Mouse (Mus musculus): ENCODE results near the gene Cdkn2d.
"Not testable (repeated sequence)": the region's sequence is repeated elsewhere in the genome, so short reads cannot be mapped to it uniquely, and the experiment has no call there.

Cdkn2d gene

DNA sequence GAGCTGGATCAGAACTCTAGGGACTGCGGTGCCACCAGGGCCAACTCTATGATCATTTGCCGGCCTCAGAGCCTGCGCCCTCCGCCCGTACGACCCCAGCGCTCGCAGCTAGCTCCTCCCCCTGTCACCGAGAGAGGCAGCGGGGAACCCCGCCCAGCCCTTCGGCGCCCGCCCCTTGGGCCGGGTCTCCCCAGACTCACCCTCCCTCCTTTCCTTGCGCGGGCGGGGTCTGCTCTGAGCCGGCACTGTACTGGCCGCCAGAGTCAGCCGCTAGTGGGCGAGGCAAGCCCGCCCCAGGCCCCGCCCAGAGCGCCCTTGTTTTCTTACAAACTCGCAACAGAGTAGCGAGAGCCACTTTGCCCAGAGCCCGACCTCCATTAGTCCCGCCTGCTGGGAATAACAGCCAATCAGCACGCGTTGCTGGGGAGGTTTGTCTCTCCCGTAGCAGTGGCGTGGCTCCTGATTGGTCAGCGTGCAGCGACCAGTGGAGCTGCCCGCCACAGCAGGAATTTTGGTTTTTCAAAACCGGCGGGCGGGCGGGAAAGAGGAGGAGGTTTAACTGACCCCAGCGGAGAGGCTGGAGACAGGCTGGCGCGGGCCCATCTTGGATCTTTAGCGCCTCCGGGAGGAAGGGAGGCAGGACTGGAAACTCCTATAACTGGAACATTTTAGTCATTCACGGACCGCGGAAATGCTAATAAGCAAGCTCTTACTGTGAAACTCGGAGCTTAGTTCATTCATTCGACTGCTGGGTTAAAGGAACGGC is at the start of gene Cdkn2d:
Cdkn2d (minus strand) TSS at position 386 of the 766 bp plus-strand sequence.
- peak; percentile 100 for DNase-seq (ENCODE audit: low read depth, low spot score)

DNA sequence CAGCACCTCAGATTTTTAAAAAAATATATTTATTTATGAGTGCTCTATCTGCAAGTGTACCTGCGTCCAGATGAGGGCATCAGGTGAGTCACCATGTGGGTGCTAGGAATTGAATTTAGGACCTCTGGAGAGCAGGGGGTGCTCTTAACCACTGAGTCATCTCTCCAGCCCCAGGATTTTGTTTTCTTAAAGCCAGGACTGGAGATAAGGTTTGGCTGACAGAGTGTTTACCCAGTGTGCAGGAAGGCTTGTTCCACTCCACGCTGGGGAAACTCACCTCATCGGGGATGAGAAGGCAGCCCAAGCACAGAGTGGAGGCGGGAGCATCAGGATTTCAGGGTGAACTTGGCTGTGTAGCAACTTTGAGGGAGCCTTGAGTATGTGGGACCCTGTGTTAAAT is 49.2 kb upstream of the Cdkn2d start:
- no peak for DNase-seq (ENCODE audit: low read depth, low spot score)

DNA sequence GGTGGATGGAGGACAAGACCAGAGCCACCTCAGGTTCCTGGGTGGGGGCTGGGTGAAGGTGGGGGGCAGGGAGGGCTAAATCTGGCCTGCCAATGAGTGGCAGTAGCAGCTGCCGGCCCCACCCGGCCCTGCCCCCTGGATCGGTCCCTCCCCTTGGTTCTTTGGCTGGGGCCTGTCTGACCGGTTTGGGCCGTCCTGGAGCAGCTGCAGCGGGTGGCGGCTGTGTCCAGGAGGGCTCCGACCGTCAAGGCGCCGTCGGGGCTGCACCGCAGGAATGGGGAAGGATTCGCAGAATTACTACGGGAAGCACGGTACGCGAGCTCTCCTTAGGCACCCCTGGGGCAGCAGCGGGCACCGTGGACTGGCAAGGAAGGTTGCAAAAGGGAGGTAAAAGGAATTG is 46.4 kb upstream of the Cdkn2d start:
- DNase-seq (ENCODE audit: low read depth, low spot score), result no peak

GRCm38 (mm10) chr9:21336491-21336890 is 45.3 kb upstream of the Cdkn2d start:
- DNase-seq (ENCODE audit: low read depth, low spot score), result no peak

GRCm38 (mm10) chr9:21335391-21335790 is 44.2 kb upstream of the Cdkn2d start:
- DNase-seq (ENCODE audit: low read depth, low spot score), result no peak

DNA sequence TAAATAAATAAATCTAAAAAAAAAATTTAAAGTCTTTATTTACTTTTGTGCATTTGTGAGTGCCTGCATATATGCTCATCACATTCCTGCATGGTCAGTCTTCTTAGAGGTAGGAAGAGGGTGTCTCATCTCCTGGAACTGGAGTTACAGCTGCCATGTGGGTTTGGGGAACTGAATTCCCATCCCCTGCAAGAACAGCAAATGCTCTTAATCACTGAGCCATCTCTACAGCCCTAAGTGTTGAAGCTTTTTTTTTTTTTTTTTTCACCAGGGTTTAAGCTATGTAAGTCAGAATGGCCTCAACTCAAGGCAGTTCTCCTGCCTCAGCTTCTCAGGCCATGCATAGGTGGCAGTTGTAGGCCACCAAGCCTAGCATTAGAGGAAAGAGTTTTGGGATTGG is 43.5 kb upstream of the Cdkn2d start:
- DNase-seq (ENCODE audit: low read depth, low spot score), result no peak

DNA sequence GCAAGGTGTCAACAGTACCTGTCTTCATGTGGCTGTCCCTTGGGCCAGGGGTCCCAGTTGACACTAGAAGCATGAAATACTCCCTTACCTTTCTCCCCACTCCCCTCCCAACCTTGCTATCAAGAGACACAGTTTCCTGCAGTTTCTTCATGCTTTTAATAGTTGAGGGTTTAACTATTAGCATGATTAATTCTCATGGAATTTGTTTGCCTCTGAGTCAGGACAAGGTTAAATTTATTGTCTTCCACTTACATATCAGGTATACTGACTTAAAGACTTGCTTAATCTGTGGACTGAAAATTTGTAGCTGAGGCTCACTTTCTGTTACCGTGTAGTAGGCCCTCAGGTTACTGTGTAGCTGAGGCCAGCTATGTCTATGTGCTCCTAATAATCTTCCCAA is 42.3 kb upstream of the Cdkn2d start:
- no peak for DNase-seq (ENCODE audit: low read depth, low spot score)

- DNase-seq (ENCODE audit: low read depth, low spot score), result no peak
These were observed 41.2 kb upstream of the Cdkn2d start for GRCm38 (mm10) chr9:21332161-21333061.

- no peak for DNase-seq (ENCODE audit: low read depth, low spot score)
These were observed 40.3 kb upstream of the Cdkn2d start for GRCm38 (mm10) chr9:21331365-21332140.

- no peak for DNase-seq (ENCODE audit: low read depth, low spot score)
These were observed 38.6 kb upstream of the Cdkn2d start for GRCm38 (mm10) chr9:21329699-21330289.

GRCm38 (mm10) chr9:21329041-21329440 is 37.8 kb upstream of the Cdkn2d start:
- DNase-seq (ENCODE audit: low read depth, low spot score), result no peak

DNA sequence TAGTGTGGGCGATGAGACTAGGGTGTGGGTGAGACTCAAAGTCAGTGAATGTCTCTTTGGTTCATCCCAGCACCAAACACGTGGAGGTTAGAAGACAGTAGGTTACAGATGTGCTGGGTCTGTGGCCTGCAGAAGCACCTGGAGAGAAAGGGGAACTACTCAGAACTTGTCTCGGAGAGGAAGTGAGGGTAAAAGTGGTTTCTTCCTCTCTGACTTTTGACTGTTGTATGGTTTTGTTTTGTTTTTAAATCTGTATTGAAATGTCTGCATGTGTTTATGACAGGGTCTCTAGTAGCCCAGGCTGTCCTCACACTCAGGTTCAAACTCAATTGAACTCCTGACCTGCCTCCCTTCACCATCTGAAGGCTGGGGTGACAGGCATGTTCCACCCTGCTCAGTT is 36.8 kb upstream of the Cdkn2d start:
- no peak for DNase-seq (ENCODE audit: low read depth, low spot score)

DNA sequence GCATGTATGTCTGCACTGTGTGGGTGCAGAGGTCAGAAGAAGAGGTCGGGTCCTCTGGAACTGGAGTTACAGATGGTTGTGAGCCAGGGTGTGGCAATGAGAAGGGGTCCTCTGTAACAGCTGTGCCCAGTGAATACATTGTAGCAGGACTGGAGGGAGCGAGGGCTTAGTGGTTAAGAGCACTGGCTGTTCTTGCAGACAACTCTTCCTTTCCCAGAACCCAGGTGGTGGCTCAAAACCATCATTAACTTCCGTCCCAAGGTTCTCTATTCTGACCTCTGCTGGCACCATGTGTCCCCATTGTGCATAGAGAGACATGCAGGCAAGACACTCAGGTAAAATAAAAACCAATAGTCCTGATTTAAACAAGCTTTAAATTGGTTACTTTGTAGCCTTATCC is 36.4 kb upstream of the Cdkn2d start:
- DNase-seq (ENCODE audit: low read depth, low spot score), result no peak

GRCm38 (mm10) chr9:21324269-21324668 is 33.1 kb upstream of the Cdkn2d start:
- DNase-seq (ENCODE audit: low read depth, low spot score), result no peak

- not testable (repeated sequence) for DNase-seq (ENCODE audit: low read depth, low spot score)
These were observed 31.7 kb upstream of the Cdkn2d start for GRCm38 (mm10) chr9:21322917-21323297.

DNA sequence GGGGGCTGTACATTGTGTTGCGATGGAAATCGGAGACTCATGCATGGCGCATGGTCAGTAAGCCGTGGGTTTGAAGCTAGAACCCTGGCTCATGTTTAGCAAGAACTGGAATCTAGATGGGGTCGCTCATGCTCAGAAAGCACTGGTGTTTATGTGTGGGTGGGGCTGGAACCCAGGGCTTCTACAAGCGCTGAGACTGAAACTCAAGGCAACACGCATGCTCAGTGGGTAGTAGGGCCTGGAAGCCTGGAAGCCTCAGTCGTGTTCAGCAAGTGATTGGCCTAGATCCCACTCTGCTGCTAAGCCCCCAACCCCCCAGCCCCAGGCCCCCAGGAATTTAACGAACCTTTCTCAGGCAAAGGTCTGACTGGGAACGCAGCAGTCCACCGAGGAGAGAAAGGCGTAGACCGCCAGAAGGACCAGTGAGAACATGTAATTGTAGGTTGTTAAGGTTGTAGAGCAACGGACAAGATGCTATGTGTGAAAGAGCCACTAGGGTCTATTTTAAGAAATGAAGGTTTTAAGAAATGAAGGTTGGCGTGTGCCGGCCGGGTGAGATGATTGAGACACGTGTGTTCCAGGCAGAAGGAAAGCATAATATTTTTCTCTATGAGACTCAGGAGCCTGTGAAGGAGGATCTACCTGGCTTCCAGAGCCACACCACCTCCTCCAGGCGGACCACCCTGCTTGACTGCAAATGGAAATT is 31.2 kb upstream of the Cdkn2d start:
- DNase-seq (ENCODE audit: low read depth, low spot score), result no peak

DNA sequence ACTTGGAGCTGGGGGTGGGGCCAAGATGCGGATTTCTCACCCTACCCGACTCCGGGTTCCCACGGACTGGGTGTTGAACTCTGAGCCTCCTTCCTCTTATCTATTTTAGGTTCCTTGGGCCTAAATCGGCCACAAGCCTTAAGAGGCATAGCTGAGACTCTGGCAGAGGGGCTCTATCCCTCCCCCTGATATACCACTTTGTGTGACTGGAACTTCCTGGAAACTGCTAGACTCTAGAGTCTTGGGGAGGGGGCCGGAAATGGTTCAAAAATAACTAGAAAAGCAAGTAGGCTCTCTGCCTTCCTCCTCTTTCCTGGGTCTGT is 30.3 kb upstream of the Cdkn2d start:
- DNase-seq (ENCODE audit: low read depth, low spot score), result no peak

DNA sequence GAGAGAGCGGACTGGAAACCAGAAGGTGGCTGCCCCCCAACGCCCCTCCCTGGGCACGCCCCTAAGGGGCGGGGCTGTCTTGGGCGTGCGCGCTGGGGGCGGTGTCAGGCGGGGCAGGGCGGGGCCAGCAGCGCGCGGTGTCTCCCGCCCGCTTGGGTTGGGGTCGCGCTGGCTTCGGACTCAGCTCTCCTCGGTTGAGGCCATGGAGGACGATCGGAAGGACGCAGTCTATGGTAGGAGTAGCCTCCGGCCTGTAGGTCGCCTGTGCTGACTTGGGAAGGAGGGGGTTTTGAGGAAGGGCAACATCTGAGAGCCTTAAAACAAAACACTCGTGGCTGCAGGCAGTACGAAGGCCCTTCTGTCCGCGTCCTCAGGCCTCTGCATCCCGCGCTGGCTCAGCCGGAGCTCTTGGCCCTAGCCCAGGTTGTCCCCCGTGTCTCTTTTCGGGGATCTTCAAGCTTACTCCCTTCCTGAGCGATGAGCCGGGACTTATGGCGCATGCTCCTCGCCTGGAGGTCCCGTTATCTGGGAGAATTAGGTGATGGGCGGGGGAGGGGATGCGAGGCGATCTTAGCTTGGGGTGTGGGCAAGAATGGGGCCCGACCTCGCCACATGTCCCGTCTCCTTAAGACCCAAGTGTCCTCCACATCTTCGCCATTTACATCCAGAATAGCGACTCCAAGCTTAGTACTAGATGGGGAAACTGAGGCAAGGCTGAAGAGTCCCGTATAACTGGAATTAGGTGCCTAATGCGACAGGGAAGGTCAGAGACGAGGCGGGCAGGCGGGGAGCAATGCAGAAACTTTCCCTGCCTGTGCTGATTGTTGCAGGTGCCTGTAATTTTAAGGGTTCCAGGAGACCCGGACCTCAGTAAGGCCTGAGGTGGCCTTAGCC is 29.7 kb upstream of the Cdkn2d start, which contains the start of gene Slc44a2:
Slc44a2 (plus strand) TSS at position 80 of the 894 bp plus-strand sequence.
- no peak for DNase-seq (ENCODE audit: low read depth, low spot score)

- no peak for DNase-seq (ENCODE audit: low read depth, low spot score)
These were observed 29.0 kb upstream of the Cdkn2d start for GRCm38 (mm10) chr9:21320280-21320618.

DNA sequence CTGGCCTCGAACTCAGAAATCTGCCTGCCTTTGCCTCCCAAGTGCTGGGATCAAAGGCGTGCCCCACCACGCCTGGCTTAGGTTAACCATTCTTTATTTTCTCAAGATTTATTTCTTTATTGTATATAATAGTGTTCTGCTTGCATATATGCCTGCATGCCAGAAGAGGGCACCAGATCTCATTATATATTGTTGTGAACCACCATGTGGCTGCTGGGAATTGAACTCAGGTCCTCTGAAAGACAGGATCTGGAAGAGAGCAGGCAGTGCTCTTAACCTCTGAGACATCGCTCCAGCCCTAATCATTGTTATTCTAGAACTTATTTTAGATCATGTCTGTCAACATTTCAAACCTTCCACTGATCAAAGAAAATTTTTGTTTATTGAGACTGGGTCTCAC is 28.3 kb upstream of the Cdkn2d start:
- DNase-seq (ENCODE audit: low read depth, low spot score), result no peak
